Mouse (Mus musculus) kidney, postnatal 14 days (tissue): ENCODE measurements around the gene Nxpe2.

Experiments used
- DNase-seq: peaks from one replicate; pipeline ENCODE4 v3.0.0; 2022; ENCODE audit warnings: mixed read lengths

Gene Nxpe2

DNA sequence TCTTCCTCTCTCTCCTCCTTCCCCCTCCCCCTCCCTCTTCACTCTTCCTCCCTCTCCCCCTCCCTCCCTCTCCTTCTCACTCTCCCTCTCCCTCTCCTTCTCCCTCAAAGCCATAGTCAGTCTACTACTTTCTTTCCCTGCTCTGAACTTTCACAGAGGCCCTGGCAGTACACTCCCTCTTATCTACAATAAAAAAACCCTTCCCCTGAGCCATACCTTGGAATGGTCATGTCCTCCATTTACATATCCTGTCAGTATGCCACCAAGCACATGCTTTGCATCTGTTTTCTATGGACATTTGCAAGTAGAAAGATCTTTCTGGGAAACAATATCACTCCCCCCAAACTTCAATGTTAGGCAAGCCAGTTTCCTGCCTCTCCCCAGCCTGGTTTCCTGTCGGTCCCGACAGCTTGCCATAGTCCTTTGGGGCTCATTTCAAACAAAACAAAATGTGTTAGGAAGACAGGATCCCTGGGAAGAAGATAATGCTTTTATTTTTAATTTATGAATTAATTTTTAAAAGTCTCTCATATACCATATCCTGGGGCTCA is at the start of gene Nxpe2:
Gene Nxpe2 (minus strand): TSS at position 307 of the 551 bp plus-strand sequence.
- peak; percentile 17 for DNase-seq

GRCm38 (mm10) chr9:48389983-48390382 is 36.7 kb upstream of the Nxpe2 start:
- DNase-seq, result no peak

DNA sequence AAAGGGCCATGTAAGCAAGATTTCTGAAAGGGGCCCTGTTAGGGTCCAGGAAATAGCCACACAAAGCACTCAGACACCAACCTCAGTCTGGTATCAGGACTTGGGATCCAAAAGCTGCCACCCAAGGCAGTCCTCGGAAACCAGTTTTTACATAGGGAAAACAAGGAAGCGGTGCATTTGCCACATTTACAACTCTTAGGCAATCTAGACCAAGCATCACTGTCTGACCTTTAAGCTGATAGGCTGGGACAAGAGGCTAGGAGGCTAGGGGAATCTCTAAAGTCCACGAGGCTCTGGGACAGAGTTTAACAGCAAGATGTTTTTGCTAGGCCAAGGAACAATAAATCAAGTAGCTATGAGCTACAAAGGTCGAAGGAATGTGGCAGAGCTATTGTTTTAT is 35.2 kb upstream of the Nxpe2 start:
- no peak for DNase-seq

DNA sequence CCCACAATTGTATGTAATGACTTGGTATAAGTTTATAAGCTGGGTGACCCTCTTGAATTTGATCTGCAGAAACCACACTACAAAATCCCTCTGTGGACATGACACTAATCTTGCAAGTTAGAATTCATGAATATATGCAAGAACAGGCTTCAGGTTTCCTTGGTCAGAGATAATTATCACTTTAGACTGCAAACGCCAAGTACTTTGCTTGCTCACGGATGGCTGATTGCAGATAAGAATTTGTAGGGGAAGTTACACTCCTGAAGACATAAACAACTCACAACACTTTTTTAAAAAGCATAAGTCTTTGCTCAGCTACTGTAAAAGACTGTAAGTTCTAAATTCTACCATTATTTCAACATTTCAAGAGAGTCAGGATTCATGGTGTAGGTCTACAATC is 21.1 kb upstream of the Nxpe2 start:
- DNase-seq, result no peak

DNA sequence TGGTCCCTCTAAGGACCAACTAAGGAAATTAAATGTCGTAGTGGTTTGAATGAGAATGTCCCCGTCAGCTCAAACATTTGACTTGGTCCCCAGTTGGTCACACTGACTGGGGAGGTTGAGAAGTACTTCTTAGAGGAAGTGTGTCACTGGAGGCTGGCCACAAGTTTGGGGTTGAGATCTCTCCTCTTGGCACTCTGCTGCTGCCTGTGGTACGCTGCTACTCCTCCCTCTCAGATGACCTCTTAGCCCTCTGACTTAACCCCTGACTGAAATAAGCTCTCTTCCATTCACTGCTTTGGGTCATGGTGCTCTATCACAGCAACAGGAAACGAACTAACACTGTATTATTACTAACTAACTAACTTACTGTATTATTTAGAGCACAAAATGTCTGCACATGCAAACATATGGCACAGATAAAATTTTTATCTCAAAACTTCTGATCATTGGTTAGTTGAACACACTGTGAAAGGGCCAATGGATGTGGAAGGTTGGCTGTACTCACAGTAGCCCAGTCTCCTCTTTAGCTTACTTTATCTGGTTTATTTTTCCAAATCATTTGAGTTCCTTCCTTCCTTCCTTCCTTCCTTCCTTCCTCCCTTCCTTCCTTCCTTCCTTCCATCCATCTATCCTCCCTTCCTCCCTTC is 20.1 kb upstream of the Nxpe2 start:
- no peak for DNase-seq

GRCm38 (mm10) chr9:48362743-48363142 is 9.5 kb upstream of the Nxpe2 start:
- no peak for DNase-seq

GRCm38 (mm10) chr9:48361815-48362631 is 8.8 kb upstream of the Nxpe2 start:
- DNase-seq, result no peak

- DNase-seq, result no peak
Measured at GRCm38 (mm10) chr9:48360826-48361225, 7.6 kb upstream of the Nxpe2 start.

DNA sequence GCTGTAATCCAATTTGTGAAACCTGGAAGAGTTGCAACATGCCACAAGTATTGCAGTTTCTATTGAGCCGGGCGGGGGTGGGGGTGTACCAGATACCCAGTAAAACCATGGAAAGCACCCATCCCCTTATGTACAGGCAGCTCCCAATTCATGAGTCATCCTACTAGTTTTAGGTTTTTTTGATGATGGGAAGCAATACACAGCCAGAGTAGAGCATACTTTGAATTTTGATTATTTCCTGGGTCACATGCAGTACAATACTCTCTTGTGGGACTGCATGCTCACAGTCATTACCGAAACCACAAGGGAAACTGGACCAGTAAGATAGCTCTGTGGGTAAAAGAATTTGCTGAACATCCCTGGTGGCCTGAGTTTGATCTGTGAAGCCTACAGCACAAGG is 3.8 kb upstream of the Nxpe2 start:
- no peak for DNase-seq

- DNase-seq, result peak; percentile 81
Measured at GRCm38 (mm10) chr9:48354793-48355192, 1.5 kb upstream of the Nxpe2 start.

DNA sequence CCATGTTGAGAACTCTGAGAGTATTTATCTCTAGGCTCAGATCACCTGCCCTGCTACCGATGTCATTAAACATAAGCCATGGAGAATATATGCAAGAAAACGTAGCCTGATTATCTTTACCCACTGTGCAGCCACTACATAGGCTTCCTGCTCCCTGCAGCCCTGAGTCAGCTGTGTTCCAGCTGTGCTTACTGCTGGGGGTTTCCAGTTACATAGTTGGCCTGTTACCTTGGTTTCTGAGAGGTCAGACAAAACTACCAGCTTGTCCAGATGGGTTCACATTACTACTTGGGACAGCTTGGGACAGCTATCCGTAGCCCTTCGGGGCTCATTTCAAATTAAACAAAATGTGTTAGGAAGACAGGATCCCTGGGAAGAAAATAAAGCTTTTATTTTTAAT is 868 bp upstream of the Nxpe2 start:
- no peak for DNase-seq

DNA sequence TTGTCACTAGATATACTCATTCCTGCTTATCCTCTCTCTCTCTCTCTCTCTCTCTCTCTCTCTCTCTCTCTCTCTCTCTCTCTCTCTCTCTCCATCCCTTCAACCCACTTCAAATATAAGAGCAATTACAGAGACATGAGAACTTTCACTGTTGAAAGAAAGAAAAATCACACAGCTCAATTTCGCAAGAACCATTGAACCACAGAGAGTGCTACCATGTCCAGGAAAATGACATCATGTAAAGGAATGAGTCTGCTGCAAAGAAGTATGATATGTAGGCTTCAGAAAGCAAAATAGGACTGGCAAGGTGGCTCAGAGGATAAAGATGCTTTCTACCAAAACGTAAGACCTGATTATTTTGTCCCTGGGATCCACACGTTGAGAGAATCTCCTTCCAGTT is 7.4 kb downstream of the Nxpe2 start:
- no peak for DNase-seq

GRCm38 (mm10) chr9:48345456-48345855 is 7.8 kb downstream of the Nxpe2 start:
- DNase-seq, result no peak

DNA sequence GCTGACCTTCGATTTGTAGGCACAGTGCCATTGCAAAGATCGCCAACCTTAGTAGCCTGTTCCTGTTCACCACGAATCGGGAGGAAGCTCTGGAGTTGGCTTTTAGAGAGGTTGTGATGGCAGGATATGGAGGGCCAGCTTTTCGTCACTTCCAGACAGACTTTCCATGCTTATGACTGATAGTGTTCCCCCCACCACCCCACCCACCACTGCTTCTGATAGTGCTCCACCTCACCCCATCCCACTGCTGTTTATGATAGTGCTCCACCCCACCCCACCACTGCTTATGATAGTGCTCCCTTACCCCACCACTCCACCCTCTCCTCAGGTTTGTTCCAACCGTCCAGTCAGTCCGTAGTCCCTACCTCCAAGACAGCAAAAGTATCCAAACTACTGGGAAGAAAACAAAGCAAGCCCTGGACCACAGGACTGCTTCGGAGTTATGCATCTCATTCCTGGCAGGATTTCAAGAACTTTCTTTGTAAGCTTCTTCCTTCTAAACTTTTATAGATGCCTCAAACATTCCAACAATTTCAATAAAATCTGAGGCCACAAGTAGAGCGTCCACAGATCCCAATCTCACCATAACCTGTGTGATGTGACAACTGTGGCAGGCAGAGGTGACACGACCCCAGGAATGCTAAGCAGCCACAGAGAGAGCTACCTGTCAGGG is 12.4 kb downstream of the Nxpe2 start:
- peak; percentile 6 for DNase-seq

- peak; percentile 10 for DNase-seq
Measured at GRCm38 (mm10) chr9:48339563-48339962, 13.7 kb downstream of the Nxpe2 start.

DNA sequence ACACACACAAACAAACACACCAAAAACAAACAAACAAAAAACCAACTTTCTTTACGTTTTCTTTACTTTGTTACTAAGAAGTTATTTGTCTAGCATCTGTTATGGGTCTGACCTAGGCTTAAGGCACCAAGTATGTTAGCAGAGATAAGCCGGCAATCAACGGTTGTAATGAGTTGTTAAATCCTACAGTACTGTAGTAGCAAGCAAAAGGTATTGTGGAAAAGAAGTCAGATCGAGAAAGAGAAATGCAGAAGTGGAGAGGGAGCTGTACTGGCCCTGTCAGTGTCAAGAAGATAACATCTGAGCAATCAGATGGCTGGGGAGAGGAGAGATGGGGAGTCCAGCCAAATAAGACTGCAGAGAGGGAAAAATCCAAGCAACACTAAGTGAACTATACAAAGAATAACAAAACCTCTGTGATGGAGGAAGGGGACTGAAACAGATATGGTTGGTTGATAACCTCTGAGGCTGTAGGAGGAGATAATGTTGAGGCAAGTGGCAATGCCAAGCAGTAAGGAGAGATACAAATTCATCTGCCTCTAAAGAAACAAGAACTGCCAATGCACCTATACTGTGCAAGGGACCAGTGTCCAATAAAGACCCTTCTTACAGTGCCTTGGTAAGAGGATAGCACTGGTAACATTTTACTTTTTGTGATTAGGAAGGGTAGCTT is 14.3 kb downstream of the Nxpe2 start:
- no peak for DNase-seq

GRCm38 (mm10) chr9:48329597-48329996 is 23.7 kb downstream of the Nxpe2 start:
- DNase-seq, result no peak

DNA sequence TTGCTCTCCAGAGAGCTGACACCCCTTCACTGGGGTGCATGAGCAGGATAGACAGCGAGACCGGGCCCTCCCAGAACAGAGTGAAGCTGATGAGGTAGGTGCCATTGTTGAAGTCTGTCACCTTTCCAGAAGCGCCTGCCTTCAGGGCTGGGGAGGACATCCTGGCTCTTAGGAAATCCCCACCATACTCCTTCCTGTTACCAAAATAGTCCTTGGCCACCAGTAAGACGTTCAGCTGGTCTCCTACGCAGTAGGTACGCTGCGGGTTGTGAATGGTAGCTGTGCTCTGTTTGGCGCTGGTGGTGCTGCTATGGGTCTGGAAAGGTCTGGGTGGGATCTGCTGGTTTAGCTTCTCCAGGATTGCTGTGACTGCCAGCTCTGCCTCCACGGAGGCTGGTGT is 26.9 kb downstream of the Nxpe2 start:
- peak; percentile 17 for DNase-seq

- DNase-seq, result peak; percentile 3
Measured at GRCm38 (mm10) chr9:48315825-48316224, 37.4 kb downstream of the Nxpe2 start.

DNA sequence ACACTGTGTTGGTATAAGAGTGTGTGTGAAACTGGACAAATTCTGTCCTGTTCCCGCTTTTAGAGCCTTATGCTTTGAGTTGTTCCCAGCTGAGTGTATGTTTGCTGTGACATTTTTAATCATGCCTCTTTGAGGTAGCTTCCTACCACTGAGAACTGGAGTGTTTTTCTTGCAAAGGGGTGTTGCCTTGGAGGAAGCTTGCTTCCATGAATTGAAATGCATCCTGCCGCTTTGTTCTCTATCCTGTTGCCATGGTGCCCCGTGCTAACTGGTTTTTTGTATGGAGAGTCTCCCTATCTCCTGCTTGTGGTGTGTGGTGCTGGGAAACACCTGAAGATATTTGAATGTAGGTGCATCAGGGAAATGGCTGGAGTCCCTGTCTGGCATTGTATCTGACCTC is 39.1 kb downstream of the Nxpe2 start:
- peak; percentile 56 for DNase-seq

DNA sequence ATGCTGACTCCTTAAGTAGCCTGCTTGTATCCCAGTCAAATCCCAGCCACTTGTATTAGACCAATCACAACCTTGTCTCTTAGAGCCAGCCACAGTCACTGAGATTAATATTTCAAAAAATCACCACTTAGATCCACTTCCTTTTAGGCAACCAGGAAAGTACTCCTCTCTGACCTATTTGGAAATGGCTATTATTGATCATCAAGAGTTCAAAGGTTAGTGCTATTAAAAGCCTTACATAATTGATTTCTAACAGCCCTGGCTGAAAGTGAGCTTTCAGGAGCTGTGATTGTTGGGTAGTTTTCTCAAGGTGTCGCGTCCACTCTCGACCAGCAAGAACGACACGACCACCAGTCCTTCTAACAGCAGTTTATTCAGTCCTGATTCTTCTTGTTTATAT is 42.0 kb downstream of the Nxpe2 start:
- no peak for DNase-seq

GRCm38 (mm10) chr9:48303564-48303963 is 49.7 kb downstream of the Nxpe2 start:
- peak; percentile 35 for DNase-seq

DNA sequence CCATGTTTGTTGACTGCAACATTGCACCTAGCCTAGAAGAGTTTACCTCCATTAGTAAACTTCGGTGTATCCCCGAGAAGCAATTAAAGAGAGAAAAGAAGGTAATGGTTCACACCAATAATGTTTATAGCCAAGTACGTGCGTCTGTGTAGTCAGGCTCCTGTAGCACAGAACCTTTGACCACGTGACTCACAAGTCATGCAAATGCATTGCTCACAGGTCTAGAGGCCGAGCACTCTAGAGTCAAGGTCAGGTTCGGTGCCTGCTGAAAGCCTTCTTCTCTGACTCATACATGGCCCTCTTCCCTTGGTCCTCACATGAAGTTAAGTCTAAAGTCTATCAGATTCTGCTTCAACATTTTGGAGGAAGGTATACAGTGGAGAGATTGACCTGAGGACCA is 54.3 kb downstream of the Nxpe2 start:
- no peak for DNase-seq
